Mouse (Mus musculus) left cerebral cortex, postnatal 10 days (tissue): ENCODE data around the gene Pakap. TPM values are rescaled to one million over a fixed set of nuclear protein-coding genes. Genes with fewer than 3 reads are reported as not detected.

Experiments used
- DNase-seq, 2 experiments: peaks; one replicate each; pipeline ENCODE4 v3.0.0; 2021 to 2022; ENCODE audit warnings: low spot score in 2 of 2, mixed read lengths in 1 of 2; ENCODE audit errors: extremely low spot score in 1 of 2
- intact Hi-C: fragments of 180-260 bp; cut with DNase I; formaldehyde crosslinking; loops from one replicate; pipeline ENCODE4 v1.15.1; 2025
- total RNA-seq, 2 experiments: library from RNA; stranded (reverse); gene quantifications; 2 replicates each; pipeline ENCODE4 v1.2.3; 2021

The Pakap gene
- total RNA-seq, 2 experiments from 2014 or later: 19.1 to 20.7 TPM

- DNase-seq: no peak
- intact Hi-C loops: no loop called here
Measured at GRCm38 (mm10) chr4:57687583-57687982, 119.6 kb downstream of the Pakap start.

GRCm38 (mm10) chr4:57688131-57688530, 120.2 kb downstream of the Pakap start:
- intact Hi-C loops: no loop called here
- no peak for DNase-seq

GRCm38 (mm10) chr4:57690001-57690400, 122.0 kb downstream of the Pakap start:
- DNase-seq: no peak
- intact Hi-C loops: no loop called here

GRCm38 (mm10) chr4:57690805-57691204, 122.8 kb downstream of the Pakap start:
- DNase-seq: no peak
- intact Hi-C loops: no loop called here

GRCm38 (mm10) chr4:57694356-57695136, 126.6 kb downstream of the Pakap start:
- intact Hi-C loops: no loop called here
- DNase-seq: no peak

- intact Hi-C loops: no loop called here
- DNase-seq: no peak
Measured at GRCm38 (mm10) chr4:57696955-57697354, 129.0 kb downstream of the Pakap start.

- intact Hi-C loops: no loop called here
- DNase-seq: no peak
Measured at GRCm38 (mm10) chr4:57697918-57698611, 130.1 kb downstream of the Pakap start.

- no peak for DNase-seq
- intact Hi-C loops: no loop called here
Measured at GRCm38 (mm10) chr4:57701576-57701975, 133.6 kb downstream of the Pakap start.

- DNase-seq: no peak
- intact Hi-C loops: no loop called here
Measured at GRCm38 (mm10) chr4:57703574-57704470, 135.8 kb downstream of the Pakap start.

GRCm38 (mm10) chr4:57704575-57704974, 136.6 kb downstream of the Pakap start:
- DNase-seq: no peak
- intact Hi-C loops: no loop called here

- intact Hi-C loops: no loop called here
Measured at GRCm38 (mm10) chr4:57715849-57716248, 147.9 kb downstream of the Pakap start.

GRCm38 (mm10) chr4:57716735-57717134, 148.8 kb downstream of the Pakap start:
- intact Hi-C loops: no loop called here
- DNase-seq: no peak

More at GRCm38 (mm10) chr4:57715849-57716248, 147.9 kb downstream of the Pakap start:
- no peak for DNase-seq

GRCm38 (mm10) chr4:57717354-57717753, 149.4 kb downstream of the Pakap start, which contains the start of gene Akap2:
Akap2 (plus strand) TSS chr4:57717657.
- intact Hi-C loops: no loop called here
- DNase-seq: no peak

- intact Hi-C loops: no loop called here
Measured at GRCm38 (mm10) chr4:57719370-57719769, 151.4 kb downstream of the Pakap start.

GRCm38 (mm10) chr4:57720869-57721361, 152.9 kb downstream of the Pakap start:
- DNase-seq: no peak
- intact Hi-C loops: no loop called here

More at GRCm38 (mm10) chr4:57719370-57719769, 151.4 kb downstream of the Pakap start:
- DNase-seq: no peak

GRCm38 (mm10) chr4:57722296-57722695, 154.3 kb downstream of the Pakap start:
- no peak for DNase-seq
- intact Hi-C loops: no loop called here

- DNase-seq: no peak
- intact Hi-C loops: no loop called here
Measured at GRCm38 (mm10) chr4:57723659-57724058, 155.7 kb downstream of the Pakap start.

GRCm38 (mm10) chr4:57725569-57725968, 157.6 kb downstream of the Pakap start:
- no peak for DNase-seq
- intact Hi-C loops: no loop called here

GRCm38 (mm10) chr4:57728611-57729183, 160.7 kb downstream of the Pakap start:
- intact Hi-C loops: no loop called here
- DNase-seq: no peak
